Comparison of ENCODE assay signal across 26 mouse cellular contexts in the genomic region with DNA sequence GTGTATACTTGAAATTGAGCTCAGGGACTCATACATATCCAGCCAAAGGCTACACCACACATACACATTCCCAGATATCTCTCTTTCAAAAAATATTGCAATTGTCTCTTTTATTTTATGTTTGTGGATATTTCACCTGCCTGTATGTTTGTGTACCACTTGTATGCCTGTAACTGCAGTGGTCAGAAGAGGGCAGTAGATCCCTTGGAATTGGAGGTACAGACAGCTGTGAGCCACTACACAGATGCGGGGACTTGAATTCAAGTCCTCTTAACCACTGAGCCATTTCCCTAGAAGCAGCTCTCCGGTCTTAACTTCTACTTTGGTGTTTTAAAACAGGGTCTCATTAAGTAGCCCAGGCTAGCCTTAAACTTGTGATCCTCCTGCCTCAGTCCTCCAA. TPM values are rescaled to one million over a fixed set of nuclear protein-coding genes. Genes with fewer than 3 reads are reported as not detected.
A peak's percentile ranks its signal among the peaks of the same experiment; 100 is the strongest.
DNase-seq lines count a peak whose midpoint lies in the region; ATAC-seq and TF ChIP-seq lines count a peak whose summit lies in the region.
"Had no signal": no experiment of that assay in that cellular context is flagged by ENCODE, and none has a peak within 500 bp of the region (broad histone marks: within the 10 kb centered on the region; RNA-seq: fewer than 3 reads in every experiment).

No protein-coding gene starts in this region.

- no peak for TF ChIP-seq EP300 in lung, postnatal 0 days (IDR thresholded peaks at IDR 0.05)
- TF ChIP-seq EP300 in liver, embryonic 14.5 days (IDR thresholded peaks at IDR 0.05; ENCODE audit: low read depth), result no peak

- H3K4me3 ChIP-seq in kidney, adult 2 months (ENCODE audit: insufficient read depth, low read depth, low read length), result no peak overlapping the region
- H3K4me3 ChIP-seq in lung, postnatal 0 days (ENCODE audit: low read depth, low read length), result no peak overlapping the region
- H3K4me3 ChIP-seq in liver, embryonic 14.5 days (ENCODE audit: insufficient read depth in 1 of 2, low read depth in 2 of 2, low read length in 2 of 2), result no peak overlapping the region
- H3K4me3 ChIP-seq: embryonic facial prominence, embryonic 13.5 days; hindbrain, embryonic 12.5 days; midbrain, embryonic 15.5 days; myocyte; neural tube, embryonic 15.5 days; stomach, embryonic 15.5 days had no signal

- ATAC-seq in lung, postnatal 0 days, result no peak
- ATAC-seq in liver, embryonic 14.5 days (ENCODE audit: insufficient read depth), result no peak
- ATAC-seq: forebrain, postnatal 0 days; midbrain, embryonic 15.5 days; Patski had no signal

- H3K27me3 ChIP-seq in kidney, adult 2 months (replicated peaks; ENCODE audit: control insufficient read depth, insufficient read depth, low read length), result no peaks in the 10 kb centered on the region
- no peaks in the 10 kb centered on the region for H3K27me3 ChIP-seq in lung, postnatal 0 days (replicated peaks; ENCODE audit: insufficient read depth, low read length)
- peaks cover 4% of the 10 kb centered on the region; the same call in 1 of the 2 replicates for H3K27me3 ChIP-seq in liver, embryonic 14.5 days (ENCODE audit: control insufficient read depth, insufficient read depth, low read length)
- H3K27me3 ChIP-seq: embryonic facial prominence, embryonic 13.5 days; hindbrain, embryonic 12.5 days; midbrain, embryonic 15.5 days; neural tube, embryonic 15.5 days; Patski; stomach, embryonic 15.5 days had no signal

- no peak overlapping the region for H3K27ac ChIP-seq in kidney, adult 2 months (ENCODE audit: insufficient read depth, low read depth, low read length)
- H3K27ac ChIP-seq in lung, postnatal 0 days (ENCODE audit: low read length), result no peak overlapping the region
- H3K27ac ChIP-seq in liver, embryonic 14.5 days, result no peak overlapping the region
- H3K27ac ChIP-seq: embryonic facial prominence, embryonic 13.5 days; hindbrain, embryonic 12.5 days; midbrain, embryonic 15.5 days; neural tube, embryonic 15.5 days; stomach, embryonic 15.5 days had no signal

- TF ChIP-seq CTCF in kidney, adult 2 months (conservative IDR thresholded peaks at IDR 0.05; ENCODE audit: insufficient read depth, insufficient read length, low read depth, low read length), result peak; percentile 29
- TF ChIP-seq CTCF in lung, postnatal 0 days (IDR thresholded peaks at IDR 0.05), result 0 out of 2 replicates have a peak, but pooled peaks have one; percentile 15
- TF ChIP-seq CTCF in liver, embryonic 14.5 days (IDR thresholded peaks at IDR 0.05; ENCODE audit: low read depth), result peak; percentile 59

- H3K36me3 ChIP-seq in kidney, adult 2 months (ENCODE audit: control insufficient read depth, insufficient read depth, low read length), result no peaks in the 10 kb centered on the region
- no peaks in the 10 kb centered on the region for H3K36me3 ChIP-seq in lung, postnatal 0 days (ENCODE audit: insufficient read depth, low read length)
- no peaks in the 10 kb centered on the region for H3K36me3 ChIP-seq in liver, embryonic 14.5 days (replicated peaks; ENCODE audit: control insufficient read depth, insufficient read depth, low read depth)
- H3K36me3 ChIP-seq: embryonic facial prominence, embryonic 13.5 days; hindbrain, embryonic 12.5 days; midbrain, embryonic 15.5 days; neural tube, embryonic 15.5 days; stomach, embryonic 15.5 days had no signal

- WGBS in kidney, adult 2 months, result 93% methylated on average over 2 of the region's 2 CpGs
- 93% methylated on average over 2 of the region's 2 CpGs for WGBS in lung, postnatal 0 days
- 72% methylated on average over 2 of the region's 2 CpGs for WGBS in liver, embryonic 14.5 days (ENCODE audit: insufficient replicate concordance)

- TF ChIP-seq POLR2A in kidney, adult 2 months (IDR thresholded peaks at IDR 0.05; ENCODE audit: low read depth, low read length), result no peak

- no peak overlapping the region for H3K4me2 ChIP-seq in lung, postnatal 0 days (replicated peaks; ENCODE audit: low read depth, low read length)
- no peak overlapping the region for H3K4me2 ChIP-seq in liver, embryonic 14.5 days (ENCODE audit: low read depth)
- H3K4me2 ChIP-seq: embryonic facial prominence, embryonic 13.5 days; heart, embryonic 11.5 days; hindbrain, embryonic 12.5 days; midbrain, embryonic 15.5 days; neural tube, embryonic 15.5 days; stomach, embryonic 15.5 days had no signal

- H3K9ac ChIP-seq in lung, postnatal 0 days (replicated peaks; ENCODE audit: low read depth), result no peak overlapping the region
- no peak overlapping the region for H3K9ac ChIP-seq in liver, embryonic 14.5 days (replicated peaks)
- H3K9ac ChIP-seq: embryonic facial prominence, embryonic 13.5 days; forebrain, postnatal 0 days; hindbrain, embryonic 12.5 days; midbrain, embryonic 15.5 days; neural tube, embryonic 15.5 days; stomach, embryonic 15.5 days had no signal

- H3K4me1 ChIP-seq in kidney, adult 2 months (ENCODE audit: control insufficient read depth, insufficient read depth, low read length), result peaks cover 4% of the 10 kb centered on the region; the same call in 1 of the 2 replicates
- no peaks in the 10 kb centered on the region for H3K4me1 ChIP-seq in lung, postnatal 0 days (ENCODE audit: insufficient read depth, low read depth, low read length)
- H3K4me1 ChIP-seq in liver, embryonic 14.5 days (replicated peaks; ENCODE audit: control insufficient read depth in 2 of 2, insufficient read depth in 2 of 2, low read length in 1 of 2), result peaks cover 3 to 5% of the 10 kb centered on the region in 2 experiments; a peak in 3 of 4 replicates
- H3K4me1 ChIP-seq: embryonic facial prominence, embryonic 13.5 days; hindbrain, embryonic 12.5 days; midbrain, embryonic 15.5 days; neural tube, embryonic 15.5 days; stomach, embryonic 15.5 days had no signal

- no peak for DNase-seq in kidney, adult 2 months
- DNase-seq in kidney, adult 8-10 months, result no peak
- no peak for DNase-seq in lung, postnatal 0 days (ENCODE audit: low spot score)
- no peak for DNase-seq in lung, postnatal 10 days
- peak in 1 of 3 experiments; percentile 26 for DNase-seq in liver, embryonic 14.5 days (ENCODE audit: low read depth in 3 of 3, low spot score in 3 of 3)
- DNase-seq in urinary bladder, adult 2 months (ENCODE audit: low spot score), result no peak
- no peak for DNase-seq in urinary bladder, postnatal 10 days (ENCODE audit: low spot score)
- no peak for DNase-seq in adrenal gland, postnatal 14 days
- DNase-seq: adrenal gland, postnatal 25 days; cerebellum, adult 9-10 months; forebrain, postnatal 0 days; heart, postnatal 14 days; right cerebral cortex, postnatal 14 days; thymus, adult 2 months had no signal

- no peaks in the 10 kb centered on the region for H3K9me3 ChIP-seq in lung, postnatal 0 days (ENCODE audit: low read length)
- H3K9me3 ChIP-seq in liver, embryonic 14.5 days (ENCODE audit: control insufficient read depth, low read length), result no peaks in the 10 kb centered on the region
- H3K9me3 ChIP-seq: embryonic facial prominence, embryonic 13.5 days; hindbrain, embryonic 12.5 days; midbrain, embryonic 15.5 days; neural tube, embryonic 15.5 days; stomach, embryonic 15.5 days had no signal

RNA-seq across cellular contexts. Expression of gene Ccl17, which starts 15.5 kb away (rescaled TPM):
- 0.64 and 1.0 TPM in 2 replicates for polyA plus RNA-seq in kidney, adult 2 months (2012; rRNA removed)
- 5.7 and 9.1 TPM in 2 replicates for polyA plus RNA-seq in lung, postnatal 0 days (2015; fragmentation: Nextera tagmentation; extraction: Ambion mirVana)
- polyA plus RNA-seq in liver, embryonic 14.5 days (2012; rRNA removed), result 0.11 and 0.34 TPM in 2 replicates
- not detected in 2 replicates for polyA plus RNA-seq in liver, embryonic 14.5 days (2014; fragmentation: Nextera tagmentation; extraction: Ambion mirVana)
- 2.3 and 4.0 TPM in 2 replicates for polyA plus RNA-seq in urinary bladder, adult 2 months (2012; rRNA removed)
- 1.1 TPM in 1 of 2 replicates, not detected in the other for total RNA-seq in adrenal gland, postnatal 14 days (2021)
- total RNA-seq: forebrain, postnatal 0 days; heart, postnatal 14 days had no signal
- polyA plus RNA-seq: embryonic facial prominence, embryonic 13.5 days; hindbrain, embryonic 12.5 days; kidney, embryonic 14.5 days; spleen, adult 2 months; stomach, embryonic 15.5 days had no signal

RNA-seq across cellular contexts. Expression of gene Cx3cl1, which starts 23.0 kb away (rescaled TPM):
- 148 and 169 TPM in 2 replicates for polyA plus RNA-seq in kidney, adult 2 months (2012; rRNA removed)
- 8.3 and 10.7 TPM in 2 replicates for polyA plus RNA-seq in lung, postnatal 0 days (2015; fragmentation: Nextera tagmentation; extraction: Ambion mirVana)
- 0.11 and 0.12 TPM in 2 replicates for polyA plus RNA-seq in liver, embryonic 14.5 days (2012; rRNA removed)
- polyA plus RNA-seq in liver, embryonic 14.5 days (2014; fragmentation: Nextera tagmentation; extraction: Ambion mirVana), result 0.33 and 0.34 TPM in 2 replicates
- polyA plus RNA-seq in urinary bladder, adult 2 months (2012; rRNA removed), result 20.6 and 27.3 TPM in 2 replicates
- 16.2 and 19.2 TPM in 2 replicates for total RNA-seq in adrenal gland, postnatal 14 days (2021)
- total RNA-seq: megakaryocyte-erythroid progenitor cell, adult 5-6 weeks had no signal

RNA-seq across cellular contexts. Expression of gene Coq9, which starts 43.3 kb away (rescaled TPM):
- 378 and 521 TPM in 2 replicates for polyA plus RNA-seq in kidney, adult 2 months (2012; rRNA removed)
- polyA plus RNA-seq in lung, postnatal 0 days (2015; fragmentation: Nextera tagmentation; extraction: Ambion mirVana), result 47.1 and 51.4 TPM in 2 replicates
- polyA plus RNA-seq in liver, embryonic 14.5 days (2012; rRNA removed), result 38.5 and 39.8 TPM in 2 replicates
- polyA plus RNA-seq in liver, embryonic 14.5 days (2014; fragmentation: Nextera tagmentation; extraction: Ambion mirVana), result 44.3 and 48.9 TPM in 2 replicates
- polyA plus RNA-seq in urinary bladder, adult 2 months (2012; rRNA removed), result 62.3 and 72.1 TPM in 2 replicates
- 269 and 282 TPM in 2 replicates for total RNA-seq in adrenal gland, postnatal 14 days (2021)

RNA-seq across cellular contexts. Expression of gene Ciapin1, which starts 43.4 kb away (rescaled TPM):
- polyA plus RNA-seq in kidney, adult 2 months (2012; rRNA removed), result 55.8 and 71.2 TPM in 2 replicates
- polyA plus RNA-seq in lung, postnatal 0 days (2015; fragmentation: Nextera tagmentation; extraction: Ambion mirVana), result 66.7 and 74.5 TPM in 2 replicates
- polyA plus RNA-seq in liver, embryonic 14.5 days (2012; rRNA removed), result 20.4 and 23.7 TPM in 2 replicates
- polyA plus RNA-seq in liver, embryonic 14.5 days (2014; fragmentation: Nextera tagmentation; extraction: Ambion mirVana), result 38.4 and 46.3 TPM in 2 replicates
- polyA plus RNA-seq in urinary bladder, adult 2 months (2012; rRNA removed), result 22.0 and 27.7 TPM in 2 replicates
- 107 and 122 TPM in 2 replicates for total RNA-seq in adrenal gland, postnatal 14 days (2021)

RNA-seq across cellular contexts. Expression of gene Ccl22, which starts 49.4 kb away (rescaled TPM):
- polyA plus RNA-seq in kidney, adult 2 months (2012; rRNA removed), result 0.87 and 3.7 TPM in 2 replicates
- polyA plus RNA-seq in lung, postnatal 0 days (2015; fragmentation: Nextera tagmentation; extraction: Ambion mirVana), result 0.45 TPM in 2 replicates
- polyA plus RNA-seq in liver, embryonic 14.5 days (2012; rRNA removed), result 0.17 and 0.19 TPM in 2 replicates
- 0.22 and 0.45 TPM in 2 replicates for polyA plus RNA-seq in liver, embryonic 14.5 days (2014; fragmentation: Nextera tagmentation; extraction: Ambion mirVana)
- polyA plus RNA-seq in urinary bladder, adult 2 months (2012; rRNA removed), result 1.6 and 2.3 TPM in 2 replicates
- total RNA-seq in adrenal gland, postnatal 14 days (2021), result 0.37 and 2.3 TPM in 2 replicates
- total RNA-seq: adrenal gland, postnatal 25 days; forebrain, postnatal 0 days; megakaryocyte-erythroid progenitor cell, adult 5-6 weeks had no signal
- polyA plus RNA-seq: C2C12; embryonic facial prominence, embryonic 13.5 days; heart, embryonic 11.5 days; hindbrain, embryonic 12.5 days; kidney, embryonic 14.5 days; myocyte; neural tube, embryonic 15.5 days; Patski; stomach, embryonic 15.5 days had no signal
